Mouse (Mus musculus): ENCODE results near the gene Slc35e3.

- TF ChIP-seq CTCF (IDR thresholded peaks at IDR 0.05; ENCODE audit: low read depth) (no peak), EP300 (IDR thresholded peaks at IDR 0.05; ENCODE audit: low read depth) (no peak)
These were observed 6.6 kb downstream of the Slc35e3 start for GRCm38 (mm10) chr10:117739648-117739948.

Data from liver, postnatal 0 days (tissue).